Mouse (Mus musculus): ENCODE data around the gene Cldn14. TPM values are rescaled to one million over a fixed set of nuclear protein-coding genes. Genes with fewer than 3 reads are reported as not detected.
"Not testable (repeated sequence)": the region's sequence is repeated elsewhere in the genome, so short reads cannot be mapped to it uniquely, and the experiment has no call there.

The Cldn14 gene
- total RNA-seq (2015; ENCODE audit: low replicate concordance) (not detected in 2 replicates), total RNA-seq (2017; ENCODE audit: low replicate concordance) (not detected in 2 replicates)

GRCm38 (mm10) chr16:94008737-94009136 lies at the start of gene Cldn14:
TSS of gene Cldn14 (minus strand) at chr16:94008837.
- ATAC-seq (replicated peaks; ENCODE audit: low FRiP score, poor library complexity, severe bottlenecking), result no peak

DNA sequence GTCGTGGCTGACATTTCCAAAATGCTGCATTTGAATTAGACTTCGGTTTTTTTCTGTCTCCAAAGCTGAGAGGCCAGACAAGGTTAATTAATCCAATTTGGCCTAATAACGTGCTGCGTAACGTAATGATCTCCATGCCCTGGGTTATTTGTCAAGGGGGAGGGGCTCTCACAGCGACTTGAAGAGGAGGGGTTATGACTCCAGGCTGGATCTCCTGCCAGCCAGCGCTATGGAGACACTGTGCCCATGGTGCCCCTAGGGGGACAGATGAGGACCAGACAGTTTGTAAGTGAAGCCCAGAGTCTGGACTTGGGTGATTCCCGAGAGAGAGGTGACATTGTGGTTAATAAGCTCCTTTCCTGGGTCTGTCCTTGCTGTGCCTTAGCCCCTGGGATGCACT lies 46.9 kb upstream of the Cldn14 start:
- no peak for ATAC-seq (replicated peaks; ENCODE audit: low FRiP score, poor library complexity, severe bottlenecking)

- no peak for ATAC-seq (replicated peaks; ENCODE audit: low FRiP score, poor library complexity, severe bottlenecking)
Measured at GRCm38 (mm10) chr16:94055176-94055575, 46.5 kb upstream of the Cldn14 start.

DNA sequence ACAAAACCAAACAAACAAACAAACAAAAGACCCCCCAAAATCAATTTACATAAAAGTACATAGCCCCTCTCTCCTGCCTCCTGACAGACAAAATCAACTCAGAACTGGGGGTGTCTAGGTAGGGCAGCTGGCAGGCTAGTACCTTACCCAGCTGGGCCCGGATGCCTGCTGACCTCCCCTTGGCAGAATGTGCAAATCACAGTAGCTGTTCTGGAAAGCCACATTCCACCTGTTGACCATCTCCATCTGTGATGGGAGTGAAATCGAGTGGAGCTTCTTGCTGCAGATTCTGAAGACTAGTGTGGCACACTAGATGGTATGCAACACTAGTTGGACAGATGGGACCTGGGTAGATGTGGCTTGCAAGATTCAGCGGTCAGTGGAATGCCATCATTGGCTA lies 41.7 kb upstream of the Cldn14 start:
- ATAC-seq (replicated peaks; ENCODE audit: low FRiP score, poor library complexity, severe bottlenecking), result no peak

DNA sequence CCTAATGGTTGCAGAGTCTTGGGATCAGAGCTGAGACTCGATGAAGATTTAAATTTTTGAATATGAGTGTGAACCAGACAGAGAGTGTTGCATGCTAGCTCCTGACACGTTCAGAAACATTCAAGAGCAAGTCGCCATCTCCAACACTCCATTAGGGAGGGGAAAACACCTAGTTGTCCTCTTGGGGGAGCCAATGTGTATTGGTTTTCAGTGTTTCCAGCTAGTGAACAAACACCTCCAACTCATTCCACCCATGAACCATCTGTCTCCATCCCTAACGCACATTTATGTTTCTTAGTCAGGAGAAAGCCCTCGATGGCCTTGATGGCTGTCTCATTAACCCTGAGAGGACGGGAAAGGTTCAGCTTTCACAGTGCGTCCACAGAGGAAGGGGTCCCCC lies 36.4 kb upstream of the Cldn14 start:
- ATAC-seq (replicated peaks; ENCODE audit: low FRiP score, poor library complexity, severe bottlenecking), result no peak

DNA sequence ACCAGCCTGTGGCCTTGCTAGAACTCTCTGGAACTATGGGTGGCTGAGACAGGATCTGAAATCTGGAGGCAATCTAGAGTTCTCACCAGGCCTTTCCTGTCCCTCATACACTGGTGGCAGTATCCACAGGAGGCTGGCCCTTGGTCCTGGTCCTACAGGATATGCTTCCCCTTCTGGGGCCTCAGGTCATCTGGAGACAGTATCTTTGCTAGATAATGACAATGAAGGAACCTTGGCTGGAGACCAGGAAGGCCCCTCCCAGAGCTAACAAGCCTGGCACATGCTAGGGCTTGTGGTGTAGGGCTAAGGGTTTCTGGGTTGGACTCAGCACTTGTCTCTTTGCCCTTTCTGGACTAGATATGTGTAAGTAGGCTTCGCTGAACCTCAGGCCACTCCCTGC lies 35.2 kb upstream of the Cldn14 start:
- ATAC-seq (replicated peaks; ENCODE audit: low FRiP score, poor library complexity, severe bottlenecking), result no peak

- ATAC-seq (replicated peaks; ENCODE audit: low FRiP score, poor library complexity, severe bottlenecking), result no peak
Measured at GRCm38 (mm10) chr16:94041065-94041712, 32.6 kb upstream of the Cldn14 start.

DNA sequence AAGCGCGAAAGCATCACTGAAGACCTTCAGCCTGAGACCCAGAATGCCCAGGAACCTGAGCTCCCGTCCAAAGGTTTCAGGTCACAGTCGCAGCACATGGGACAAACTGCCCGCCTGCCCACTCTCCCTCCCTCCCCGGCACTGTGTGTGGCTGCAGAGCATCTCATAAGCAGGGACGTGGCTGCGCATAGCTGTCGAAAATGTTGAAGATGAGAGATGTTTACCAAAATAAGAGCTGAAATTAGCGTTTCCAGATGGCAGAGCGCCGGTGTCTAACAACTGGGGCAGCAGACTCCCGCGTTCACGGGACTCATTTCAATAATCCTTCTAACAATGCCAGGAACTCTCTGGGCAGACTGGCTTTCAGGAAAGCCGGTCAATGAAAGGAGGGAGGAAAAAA lies 31.8 kb upstream of the Cldn14 start:
- ATAC-seq (replicated peaks; ENCODE audit: low FRiP score, poor library complexity, severe bottlenecking), result no peak

DNA sequence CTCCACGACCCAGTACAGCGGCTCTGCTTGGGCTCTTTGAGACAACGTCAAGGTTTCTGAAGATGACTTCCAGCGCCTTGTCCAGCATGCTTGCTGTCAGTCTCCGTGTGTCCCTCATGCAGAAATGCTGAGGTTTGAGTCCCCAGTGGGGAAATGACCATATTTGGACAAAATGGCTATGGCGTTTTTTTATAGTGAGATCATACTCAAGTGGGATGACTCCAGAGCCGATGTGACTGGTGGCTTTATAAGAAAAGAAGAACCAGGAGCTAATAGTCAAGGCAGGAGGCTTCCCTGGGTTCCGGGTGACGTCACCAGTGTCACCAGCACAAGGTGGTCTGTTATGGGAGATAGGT lies 30.3 kb upstream of the Cldn14 start:
- no peak for ATAC-seq (replicated peaks; ENCODE audit: low FRiP score, poor library complexity, severe bottlenecking)

DNA sequence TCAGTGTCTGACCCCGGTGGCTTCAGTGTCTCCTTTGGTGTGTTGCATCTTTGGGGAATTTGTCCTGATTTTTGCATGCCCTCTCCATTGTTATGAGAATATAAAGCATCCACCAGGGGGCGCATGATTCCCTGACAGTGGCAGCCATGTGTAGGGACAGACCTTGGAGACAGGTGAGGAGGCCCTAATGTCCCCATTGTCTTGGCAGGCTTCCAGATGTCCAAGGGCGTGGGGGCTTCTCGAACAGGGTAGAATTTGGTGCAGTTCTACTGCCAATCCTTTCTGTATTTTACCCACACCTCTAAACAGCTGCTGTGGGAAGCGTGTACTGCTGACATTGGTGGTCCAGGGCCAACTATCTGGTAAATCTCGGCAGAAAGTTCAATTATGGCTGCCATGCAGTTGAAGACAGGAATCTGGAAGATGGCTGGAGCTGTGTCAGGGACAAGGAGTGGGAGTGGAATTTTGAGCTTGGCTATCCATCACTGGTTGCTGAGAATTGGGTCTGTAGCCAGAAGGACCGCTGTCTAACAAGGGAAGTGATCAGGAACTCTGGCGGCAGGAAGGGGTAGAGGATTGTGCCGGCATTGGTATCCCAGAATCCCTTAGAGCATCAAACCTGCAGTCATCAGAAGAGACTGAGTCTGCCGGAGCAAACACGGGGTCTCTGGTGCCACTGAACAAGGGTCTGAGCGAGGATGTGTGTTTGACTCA lies 29.8 kb upstream of the Cldn14 start:
- ATAC-seq (replicated peaks; ENCODE audit: low FRiP score, poor library complexity, severe bottlenecking), result 0 out of 2 replicates have a peak, but pooled peaks have one; percentile 34

DNA sequence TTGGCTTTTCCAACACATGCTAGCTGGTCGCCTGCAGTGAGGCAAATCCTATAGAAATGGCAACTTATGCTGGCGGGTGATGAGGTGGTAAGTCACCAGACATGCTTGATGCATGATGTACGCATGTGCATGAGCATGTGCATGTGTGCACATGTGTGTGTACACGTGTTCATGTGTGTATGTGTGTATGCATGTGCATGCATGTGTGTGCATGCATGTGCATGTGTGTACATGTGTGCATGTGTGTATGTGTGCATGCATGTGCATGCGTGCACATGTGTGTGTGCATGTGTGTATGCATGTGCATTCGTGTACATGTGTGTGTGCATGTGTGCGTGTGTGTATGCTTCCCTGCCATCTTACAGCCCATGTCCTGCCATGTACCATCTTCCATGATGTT lies 28.6 kb upstream of the Cldn14 start:
- no peak for ATAC-seq (replicated peaks; ENCODE audit: low FRiP score, poor library complexity, severe bottlenecking)

DNA sequence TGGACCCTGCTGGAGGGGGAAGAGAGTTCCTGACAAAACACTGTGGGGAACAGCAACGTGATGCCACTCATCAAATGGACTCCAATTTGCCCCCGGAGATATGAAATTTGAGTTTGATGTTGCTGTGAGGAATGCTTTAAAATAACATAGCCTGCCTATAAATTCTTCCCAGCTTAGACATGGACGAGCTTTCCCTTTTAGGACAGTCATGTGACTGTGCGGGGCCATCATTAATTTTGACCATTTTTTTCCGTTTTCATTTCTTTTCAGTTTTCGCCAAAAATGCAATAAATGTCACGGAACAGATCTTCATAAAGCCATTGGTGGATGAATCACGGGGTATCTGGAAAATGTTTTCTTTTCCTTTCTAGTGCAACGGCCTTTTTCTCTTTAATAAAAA lies 25.5 kb upstream of the Cldn14 start:
- no peak for ATAC-seq (replicated peaks; ENCODE audit: low FRiP score, poor library complexity, severe bottlenecking)

DNA sequence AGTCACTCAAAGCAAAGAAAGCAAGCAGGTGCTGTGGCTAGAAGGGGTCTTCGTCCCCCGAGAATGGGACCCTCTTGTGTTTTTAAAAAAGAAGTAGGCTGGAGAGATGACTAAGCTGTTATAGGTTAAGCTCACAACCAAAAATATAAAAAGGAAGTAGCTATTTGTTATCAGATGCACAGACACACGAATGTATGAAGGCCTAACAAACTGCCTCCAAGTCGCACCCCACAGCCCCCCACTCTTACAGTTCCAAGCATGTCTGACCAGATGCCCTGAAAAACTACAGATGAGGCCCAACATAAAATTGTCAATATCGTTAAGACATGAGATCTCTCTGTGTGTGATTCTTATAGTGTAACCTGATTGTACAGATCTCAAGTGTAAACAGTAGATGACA lies 23.6 kb upstream of the Cldn14 start:
- no peak for ATAC-seq (replicated peaks; ENCODE audit: low FRiP score, poor library complexity, severe bottlenecking)

DNA sequence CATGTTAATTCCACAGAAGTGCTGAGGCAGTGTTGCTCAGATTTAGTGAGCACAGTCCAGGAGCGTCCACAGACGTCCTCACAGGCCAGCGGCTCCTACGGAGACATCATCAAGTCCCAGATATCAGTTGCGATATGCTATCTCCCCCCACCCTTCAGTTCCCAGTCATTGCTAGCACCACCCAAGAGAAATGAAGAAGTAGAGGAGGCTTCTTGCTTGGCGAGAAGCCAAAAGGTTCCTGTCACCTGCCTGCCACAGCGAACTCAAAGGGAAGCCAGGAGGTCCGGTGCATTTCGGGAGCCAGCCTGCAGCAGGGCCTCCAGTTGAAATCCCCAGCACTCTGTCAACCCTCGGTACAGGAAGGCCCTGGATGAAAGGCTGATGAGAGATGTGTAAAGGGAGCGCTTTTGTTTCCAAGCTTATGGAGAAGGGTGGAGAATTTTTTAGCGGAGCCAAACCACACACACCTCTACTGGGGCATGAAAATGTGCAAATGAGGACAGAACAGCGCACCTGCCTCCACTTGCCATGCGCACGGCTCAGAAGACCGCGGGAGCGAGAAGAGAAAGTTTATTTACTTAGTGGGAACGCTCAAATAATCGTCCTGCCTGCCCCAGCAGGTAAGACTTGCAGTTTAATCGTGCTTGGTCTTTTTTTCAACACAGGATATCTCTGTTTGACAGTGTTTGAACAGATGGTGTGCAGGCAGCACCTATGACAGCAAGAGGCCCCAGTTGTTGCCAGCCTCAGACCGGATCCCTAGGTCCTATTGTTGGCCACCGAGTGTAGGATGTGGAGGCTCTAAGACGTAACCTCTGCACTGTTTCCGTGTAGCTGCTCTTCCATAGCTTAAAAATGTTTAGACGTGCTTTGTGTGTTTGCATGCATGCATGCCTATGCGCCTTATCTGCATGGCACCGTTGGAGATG lies 15.0 kb upstream of the Cldn14 start:
- no peak for ATAC-seq (replicated peaks; ENCODE audit: low FRiP score, poor library complexity, severe bottlenecking)

- not testable (repeated sequence) for ATAC-seq (replicated peaks; ENCODE audit: low FRiP score, poor library complexity, severe bottlenecking)
Measured at GRCm38 (mm10) chr16:94019725-94020124, 11.1 kb upstream of the Cldn14 start.

GRCm38 (mm10) chr16:94017953-94018352 lies 9.3 kb upstream of the Cldn14 start:
- no peak for ATAC-seq (replicated peaks; ENCODE audit: low FRiP score, poor library complexity, severe bottlenecking)

GRCm38 (mm10) chr16:94014489-94015096 lies 6.0 kb upstream of the Cldn14 start:
- no peak for ATAC-seq (replicated peaks; ENCODE audit: low FRiP score, poor library complexity, severe bottlenecking)

DNA sequence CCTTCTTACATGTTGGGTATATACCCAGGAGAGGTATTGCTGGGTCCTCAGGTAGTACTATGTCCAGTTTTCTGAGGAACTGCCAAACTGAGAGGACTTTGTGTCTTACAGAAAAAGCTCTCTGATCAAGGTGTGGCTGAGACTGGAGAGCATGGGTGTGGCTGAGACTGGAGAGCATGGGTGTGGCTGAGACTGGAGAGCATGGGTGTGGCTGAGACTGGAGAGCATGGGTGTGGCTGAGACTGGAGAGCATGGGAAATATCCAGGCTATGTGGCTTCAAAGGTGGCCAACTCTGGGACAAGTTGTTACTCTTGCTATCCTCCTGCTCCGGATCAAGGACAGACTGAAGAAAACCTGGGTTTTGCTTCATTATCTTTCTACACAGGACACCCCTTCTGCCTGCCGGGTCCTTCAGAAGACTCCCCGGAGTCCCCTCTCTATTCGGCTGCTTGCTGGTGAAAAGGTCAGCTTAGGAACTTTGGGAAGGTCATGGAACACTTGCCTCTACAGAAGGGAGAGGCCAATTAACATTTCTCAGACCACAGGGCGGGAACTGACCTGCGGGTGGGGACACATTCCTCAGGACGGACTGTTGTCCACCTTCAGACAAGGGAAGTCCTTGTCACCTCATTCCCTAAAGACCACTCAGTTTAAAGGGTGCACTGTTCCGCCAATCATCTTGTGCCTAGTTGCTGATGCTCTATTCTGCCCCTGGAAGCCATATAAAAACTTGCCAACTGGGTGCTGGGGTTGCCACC lies 4.9 kb upstream of the Cldn14 start:
- ATAC-seq (replicated peaks; ENCODE audit: low FRiP score, poor library complexity, severe bottlenecking), result peak; percentile 94

GRCm38 (mm10) chr16:94011224-94011623 lies 2.6 kb upstream of the Cldn14 start:
- no peak for ATAC-seq (replicated peaks; ENCODE audit: low FRiP score, poor library complexity, severe bottlenecking)

All from erythroid progenitor cell, adult 5-6 weeks (primary cell).